Mouse (Mus musculus) heart, adult 18-20 months (tissue): Measurements from ENCODE around the gene Sntb2. TPM values are rescaled to one million over a fixed set of nuclear protein-coding genes. Genes with fewer than 3 reads are reported as not detected.
"Not testable (repeated sequence)": the region's sequence is repeated elsewhere in the genome, so short reads cannot be mapped to it uniquely, and the experiment has no call there.

Experiments used
- DNase-seq, 2 experiments: peaks; one replicate each; pipeline ENCODE4 v3.0.0; 2021 to 2022; ENCODE audit warnings: mixed read lengths in 1 of 2
- long read RNA-seq, 2 experiments: library from polyadenylated mRNA; stranded (forward); transcript quantifications; one replicate each; pipeline ENCODE4 v2.0.0; 2021
- total RNA-seq, 2 experiments: library from RNA; stranded (reverse); gene quantifications; 2 replicates each; pipeline ENCODE4 v1.2.3; 2021

Sntb2 gene
- 1 to 10 TPM; 9.6 to 9.7 TPM for total RNA-seq
- long read RNA-seq, experiment 1, full-length matches to known transcripts, result 3 of 3 reads
- long read RNA-seq, experiment 1, partial matches to known transcripts, result 0 of 3 reads
- long read RNA-seq, experiment 1, other reads (novel, unspliced or antisense), result 0 of 3 reads
- long read RNA-seq, experiment 2, partial matches to known transcripts, result 0 of 1 reads
- long read RNA-seq, experiment 2, other reads (novel, unspliced or antisense), result 1 of 1 reads

DNA sequence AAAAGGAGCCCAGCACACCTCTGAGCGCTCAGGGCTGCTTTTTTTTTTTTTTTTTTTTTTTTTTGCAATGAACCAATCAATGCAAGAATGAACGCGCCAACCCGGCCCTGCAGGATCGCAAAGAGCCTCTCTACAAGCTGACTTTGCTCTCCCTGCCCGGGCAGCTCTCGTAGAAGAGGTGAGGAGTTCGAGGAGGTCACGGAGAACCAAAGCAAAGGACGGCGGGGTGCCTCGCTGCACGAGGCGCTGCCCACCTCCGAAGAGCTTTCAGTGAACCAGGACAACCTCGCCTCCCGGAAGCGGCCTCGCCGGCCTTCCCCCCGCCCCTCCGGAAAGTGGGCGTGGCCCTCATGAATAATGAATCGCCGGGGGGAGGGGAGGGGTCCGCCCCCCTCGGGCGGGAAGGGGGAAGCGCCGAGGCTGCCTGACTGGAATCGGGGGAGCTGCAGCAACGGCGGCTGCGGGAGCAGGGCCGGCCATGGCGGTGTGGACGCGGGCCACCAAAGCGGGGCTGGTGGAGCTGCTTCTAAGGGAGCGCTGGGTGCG is at the start of gene Sntb2:
Gene Sntb2 (plus strand): TSS at position 427 of the 546 bp plus-strand sequence.
- DNase-seq, result peak; percentile 94 to 97

- peak; percentile 76 to 86 for DNase-seq
Measured at GRCm38 (mm10) chr8:106887336-106888189, 48.0 kb upstream of the Sntb2 start.

GRCm38 (mm10) chr8:106888803-106889202 is 46.7 kb upstream of the Sntb2 start:
- no peak for DNase-seq

- DNase-seq, result peak; percentile 36 to 39
Measured at GRCm38 (mm10) chr8:106892210-106892805, 43.2 kb upstream of the Sntb2 start.

DNA sequence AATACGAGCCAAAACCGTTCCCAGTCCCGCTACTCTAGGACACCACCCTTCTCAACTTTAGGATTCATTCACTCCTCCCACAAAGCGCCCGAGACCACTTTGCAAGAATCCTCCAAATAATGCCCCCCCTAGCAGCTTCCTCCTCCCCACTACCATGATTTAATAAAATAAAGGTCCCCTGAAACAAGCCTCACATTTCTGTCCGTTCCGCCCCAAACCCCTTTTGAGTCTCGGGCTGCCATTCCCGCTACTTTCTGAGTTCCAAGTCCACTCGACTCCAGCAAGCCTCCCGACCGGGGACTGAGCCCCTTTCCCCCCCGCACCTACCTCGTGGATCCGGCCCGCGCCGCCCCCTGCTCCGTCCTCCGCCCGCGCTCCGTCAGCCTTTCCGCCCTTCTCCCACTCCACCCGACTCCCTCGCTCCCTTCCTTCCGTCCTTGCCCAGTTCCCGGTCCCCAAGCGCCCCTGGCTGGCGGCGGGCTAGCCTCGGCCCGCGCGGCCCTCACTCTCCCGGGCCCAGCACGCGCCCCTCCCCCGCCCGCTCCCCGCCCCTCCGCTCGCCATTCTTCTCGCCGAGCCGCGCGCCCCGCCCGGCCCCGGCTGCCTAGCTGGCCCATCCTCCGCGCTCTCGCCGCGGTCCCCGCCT is 42.6 kb upstream of the Sntb2 start:
- no peak for DNase-seq

- DNase-seq, result peak; percentile 89 to 91
Measured at GRCm38 (mm10) chr8:106893481-106894156, 41.9 kb upstream of the Sntb2 start, which contains the start of gene Utp4. TSS of gene Utp4 (plus strand) at chr8:106893636.

DNA sequence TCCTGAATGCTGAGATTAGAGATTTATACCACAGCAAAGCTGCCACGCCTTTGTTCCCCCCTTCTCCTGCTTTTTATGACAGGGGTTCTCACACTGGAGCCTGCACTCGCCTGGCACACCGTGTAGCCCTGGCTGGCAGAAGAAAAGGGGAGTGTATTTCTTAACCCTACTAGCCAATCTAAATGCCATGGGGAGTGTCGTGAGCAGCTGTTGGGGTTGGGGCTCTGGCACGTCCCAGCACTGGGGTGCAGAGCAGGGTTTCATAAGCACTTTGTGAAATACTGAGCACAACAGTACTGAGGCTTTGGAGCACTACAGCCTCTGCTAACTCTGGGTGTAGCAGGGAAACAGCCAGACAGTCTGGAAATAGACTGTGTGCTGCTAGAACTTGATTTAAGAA is 36.1 kb upstream of the Sntb2 start:
- no peak for DNase-seq

DNA sequence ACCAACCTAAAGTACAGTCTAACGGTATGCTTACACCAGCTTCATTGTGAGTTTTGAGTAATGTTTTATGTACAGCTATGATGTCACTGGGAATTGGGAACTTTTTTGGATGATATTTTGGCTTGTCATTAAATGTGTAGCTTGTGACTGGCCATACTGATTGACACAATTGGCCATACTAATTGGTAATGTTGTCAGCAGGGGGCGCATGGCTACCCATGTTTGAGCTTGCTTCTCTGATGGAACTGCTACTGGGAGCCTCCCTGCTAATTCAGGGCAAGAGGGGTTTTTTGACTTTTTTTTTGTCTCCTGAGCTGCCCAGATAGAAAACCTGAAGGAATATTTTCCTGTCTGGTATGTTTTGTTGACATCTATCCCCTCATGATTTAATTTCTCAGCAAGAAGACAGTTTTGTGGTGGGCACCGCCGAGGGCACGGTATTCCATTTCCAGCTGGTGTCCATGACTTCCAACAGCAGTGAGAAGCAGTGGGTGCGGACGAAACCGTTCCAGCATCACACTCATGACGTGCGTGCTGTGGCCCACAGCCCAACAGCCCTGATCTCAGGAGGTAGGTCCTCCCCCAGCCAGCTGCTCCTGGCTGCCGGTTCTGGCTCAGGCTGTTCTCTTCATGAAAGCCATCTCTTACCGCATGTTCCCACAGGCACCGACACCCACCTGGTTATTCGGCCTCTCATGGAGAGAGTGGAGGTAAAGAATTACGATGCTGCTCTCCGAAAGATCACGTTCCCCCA is 29.6 kb upstream of the Sntb2 start:
- peak; percentile 75 to 87 for DNase-seq

DNA sequence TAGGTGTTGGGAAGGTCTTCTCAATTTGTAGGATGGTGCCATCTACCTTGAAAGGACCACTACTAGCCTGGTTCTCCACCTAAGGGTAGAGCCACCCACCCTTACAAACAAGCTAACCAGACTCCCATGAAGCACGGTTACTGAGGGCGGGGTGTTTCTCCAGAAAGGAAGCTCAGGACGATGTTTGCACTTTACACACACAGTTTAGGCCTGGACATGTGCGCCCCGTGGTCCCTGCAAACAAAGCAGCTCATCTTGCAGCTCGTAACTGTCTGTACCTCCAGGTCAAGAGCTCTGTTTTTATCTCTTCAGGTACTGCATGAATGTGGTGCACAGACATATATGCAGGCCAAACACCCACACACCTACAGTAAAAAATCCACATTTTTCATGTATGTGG is 28.9 kb upstream of the Sntb2 start:
- no peak for DNase-seq

DNA sequence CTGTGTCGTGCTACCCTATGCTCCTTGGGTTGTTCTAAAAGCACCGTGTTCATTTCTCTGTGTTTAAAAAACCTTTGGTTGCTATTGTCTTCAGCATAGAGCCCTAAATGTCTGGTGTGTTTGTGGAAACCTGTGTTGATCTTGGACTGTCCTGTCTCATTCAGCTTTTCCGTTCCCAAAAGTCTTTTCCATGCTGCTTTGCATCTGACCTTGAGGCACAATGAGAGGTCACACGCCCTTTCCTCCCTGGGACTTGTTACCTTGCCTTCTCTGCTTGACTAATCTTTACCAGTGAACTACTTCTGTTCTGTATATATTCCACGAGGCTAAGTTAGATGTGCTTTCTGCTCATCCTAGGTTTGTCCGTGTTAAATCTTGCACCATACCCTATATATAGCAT is 28.1 kb upstream of the Sntb2 start:
- DNase-seq, result peak in 1 of 2 experiments; percentile 48

DNA sequence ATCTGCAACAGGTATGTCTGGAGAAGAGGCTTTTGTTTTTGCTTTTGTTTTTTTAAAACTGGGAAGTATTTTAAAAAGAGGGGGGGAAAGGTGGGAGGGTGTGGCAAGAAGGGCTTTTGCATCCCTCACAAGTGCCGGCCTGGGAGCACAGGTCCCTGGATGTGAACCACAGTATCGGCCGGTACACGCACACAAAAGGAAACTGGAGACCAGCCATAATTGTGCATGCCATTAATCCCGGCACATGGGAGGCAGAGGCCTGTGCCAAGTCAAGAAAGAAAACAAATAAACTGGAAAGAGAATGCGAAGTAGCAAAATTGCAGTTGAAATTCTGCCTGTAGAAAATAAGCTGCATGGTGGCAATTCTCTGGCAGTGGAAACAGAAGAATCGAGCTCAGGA is 27.3 kb upstream of the Sntb2 start:
- peak in 1 of 2 experiments; percentile 25 for DNase-seq

- DNase-seq, result no peak
Measured at GRCm38 (mm10) chr8:106913631-106914030, 21.9 kb upstream of the Sntb2 start.

GRCm38 (mm10) chr8:106919721-106920394 is 15.7 kb upstream of the Sntb2 start:
- DNase-seq, result no peak

DNA sequence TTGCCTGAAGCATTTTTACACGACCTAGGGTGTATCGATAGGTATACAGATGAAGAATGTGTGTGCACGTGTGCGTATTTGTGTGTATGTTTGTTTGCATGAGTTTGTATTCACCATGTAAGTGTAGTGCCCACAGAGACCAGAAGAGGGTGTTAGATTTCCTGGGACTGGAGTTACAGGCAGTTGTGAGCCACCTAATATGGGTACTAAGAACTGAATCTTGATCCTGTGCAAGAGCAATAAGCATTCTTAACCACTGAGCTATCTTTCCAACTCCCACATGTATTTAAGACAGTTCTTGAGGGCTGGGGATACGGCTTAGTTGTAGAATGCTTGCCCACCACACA is 15.2 kb upstream of the Sntb2 start:
- no peak for DNase-seq

GRCm38 (mm10) chr8:106924057-106924456 is 11.5 kb upstream of the Sntb2 start:
- no peak for DNase-seq

GRCm38 (mm10) chr8:106924904-106925349 is 10.6 kb upstream of the Sntb2 start:
- DNase-seq, result peak; percentile 44 to 50

- DNase-seq, result no peak
Measured at GRCm38 (mm10) chr8:106925446-106925845, 10.1 kb upstream of the Sntb2 start.

DNA sequence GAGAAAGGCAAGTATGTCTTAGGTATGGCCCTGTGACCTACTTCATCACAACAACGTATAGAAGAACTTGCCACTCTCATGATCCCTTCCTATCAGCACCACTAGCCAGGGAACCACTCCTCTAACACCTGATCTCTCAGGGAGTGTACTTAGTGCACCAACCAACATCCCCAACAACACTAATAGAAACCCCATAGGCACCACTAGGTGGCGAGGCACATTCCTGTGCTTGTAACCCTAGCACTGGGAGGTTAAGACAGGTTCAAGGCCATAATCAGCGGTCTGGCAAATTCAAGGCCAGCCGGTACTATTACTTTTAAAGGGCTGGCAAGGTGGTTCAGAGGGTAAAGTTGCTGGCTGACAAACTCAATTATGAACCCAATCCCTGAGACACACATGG is 8.3 kb upstream of the Sntb2 start:
- DNase-seq, result no peak

GRCm38 (mm10) chr8:106928182-106928581 is 7.4 kb upstream of the Sntb2 start:
- DNase-seq, result not testable (repeated sequence)
